Mouse (Mus musculus) gastrocnemius, postnatal 14 days (tissue): ENCODE data around the gene Aoah. TPM values are rescaled to one million over a fixed set of nuclear protein-coding genes. Genes with fewer than 3 reads are reported as not detected.

Source experiments
- DNase-seq: peaks from one replicate; pipeline ENCODE4 v3.0.0; 2021; ENCODE audit warnings: mixed read lengths
- intact Hi-C: fragments of 180-260 bp; cut with DNase I; formaldehyde crosslinking; loops from one replicate; pipeline ENCODE4 v1.15.1; 2025; ENCODE audit warnings: low total_unique reads
- total RNA-seq, 2 experiments: library from RNA; stranded (reverse); gene quantifications; 2 replicates each; pipeline ENCODE4 v1.2.3; 2021

The Aoah gene
- total RNA-seq, 2 experiments from 2014 or later = 0.38 to 0.74 TPM

DNA sequence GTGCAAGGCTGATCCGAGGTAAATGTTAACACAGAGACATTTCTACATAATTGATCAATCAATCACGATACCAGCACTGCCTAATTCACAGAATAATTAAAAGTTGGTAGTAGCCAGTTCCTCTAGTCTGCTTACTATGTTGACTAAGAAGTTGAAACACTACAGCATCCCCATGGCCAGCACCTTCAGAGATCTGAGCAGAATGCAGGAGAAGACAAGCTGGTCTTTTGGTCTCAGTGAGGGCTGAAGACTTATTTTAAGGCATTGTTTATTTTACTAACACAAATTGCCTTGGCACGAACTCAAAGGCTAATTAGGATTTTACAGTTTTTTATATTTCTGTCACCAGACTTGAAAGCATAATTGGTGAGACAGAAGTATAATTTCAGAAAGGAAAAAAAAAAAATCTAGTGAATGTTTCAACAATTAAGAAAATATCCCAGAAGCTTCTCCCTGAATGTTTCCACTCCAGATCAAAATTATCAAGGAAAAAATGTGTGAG is 107.8 kb downstream of the Aoah start:
- DNase-seq = no peak
- intact Hi-C loops = no loop called here

DNA sequence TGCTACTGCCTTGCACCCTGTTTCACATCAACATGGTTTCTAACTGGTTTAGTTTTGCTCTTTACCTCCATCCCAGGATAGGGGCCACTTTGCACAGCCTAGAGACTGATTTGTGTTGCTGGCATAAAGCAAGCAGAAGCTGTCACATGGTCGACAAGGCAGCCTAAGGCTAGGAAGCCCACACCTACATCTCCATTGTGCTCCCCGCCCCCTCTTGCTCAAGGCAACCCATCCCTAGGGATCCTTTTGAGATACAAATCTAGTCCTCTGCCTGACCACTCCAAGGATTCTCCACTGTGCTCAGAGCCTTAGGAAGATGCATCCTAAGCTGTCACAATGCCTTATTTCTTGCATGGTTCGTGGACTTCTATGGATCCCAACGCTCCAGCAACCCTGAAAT is 110.2 kb downstream of the Aoah start:
- no peak for DNase-seq
- intact Hi-C loops = no loop called here

DNA sequence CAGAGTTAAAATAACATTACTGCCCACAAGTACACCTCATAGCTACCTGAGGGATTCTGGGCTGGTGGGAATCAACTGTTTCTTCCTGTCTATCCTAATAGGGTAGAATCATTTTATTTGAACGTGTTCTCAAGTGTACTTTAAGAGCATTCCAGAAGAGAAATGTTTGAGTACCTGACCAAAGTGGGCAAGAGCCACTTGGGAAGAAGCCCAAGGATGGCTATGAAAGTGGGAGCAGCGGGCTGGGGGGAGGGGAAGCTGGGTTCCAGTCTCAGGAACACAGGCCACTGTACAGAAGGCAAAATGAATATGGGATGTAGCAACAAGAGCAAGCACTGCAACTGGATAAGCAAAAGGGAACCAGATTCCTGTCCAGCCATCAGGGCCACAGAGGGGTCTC is 111.3 kb downstream of the Aoah start:
- intact Hi-C loops = loop anchor here (5.0 kb wide), 1 partner anchor 592 kb away; the partner anchor contains the start of gene AK157302
- DNase-seq = no peak

- intact Hi-C loops = no loop called here
- no peak for DNase-seq
Observed at GRCm38 (mm10) chr13:20916698-20917511, 123.0 kb downstream of the Aoah start.

DNA sequence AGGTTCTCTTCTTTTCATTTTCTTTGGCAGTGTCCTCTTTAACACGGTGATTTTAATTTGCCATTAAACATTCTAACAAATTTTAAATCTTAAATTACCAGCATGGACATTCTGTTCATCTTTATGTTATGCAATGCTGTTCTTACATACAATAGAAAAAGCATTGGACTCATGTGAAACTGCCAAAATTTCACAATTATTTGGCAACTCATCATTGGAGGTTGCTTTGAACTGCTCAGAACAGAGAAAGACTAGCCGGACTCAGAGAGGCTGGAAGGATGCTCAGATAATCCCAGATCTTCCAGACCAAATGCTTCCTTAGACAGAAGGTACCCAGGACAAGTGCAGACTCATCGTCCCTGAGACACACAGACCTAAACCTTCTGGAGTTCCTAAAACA is 126.5 kb downstream of the Aoah start:
- DNase-seq = no peak
- intact Hi-C loops = no loop called here

- no peak for DNase-seq
- intact Hi-C loops = no loop called here
Observed at GRCm38 (mm10) chr13:20936016-20936415, 142.1 kb downstream of the Aoah start.

- intact Hi-C loops = no loop called here
- DNase-seq = peak; percentile 37
Observed at GRCm38 (mm10) chr13:20937452-20937851, 143.5 kb downstream of the Aoah start.

GRCm38 (mm10) chr13:20939099-20939498 is 145.2 kb downstream of the Aoah start:
- DNase-seq = no peak
- intact Hi-C loops = loop anchor here (2.0 kb wide), 1 partner anchor 628 kb away; no protein-coding TSS in a partner anchor

- intact Hi-C loops = no loop called here
Observed at GRCm38 (mm10) chr13:20940389-20940788, 146.5 kb downstream of the Aoah start.

DNA sequence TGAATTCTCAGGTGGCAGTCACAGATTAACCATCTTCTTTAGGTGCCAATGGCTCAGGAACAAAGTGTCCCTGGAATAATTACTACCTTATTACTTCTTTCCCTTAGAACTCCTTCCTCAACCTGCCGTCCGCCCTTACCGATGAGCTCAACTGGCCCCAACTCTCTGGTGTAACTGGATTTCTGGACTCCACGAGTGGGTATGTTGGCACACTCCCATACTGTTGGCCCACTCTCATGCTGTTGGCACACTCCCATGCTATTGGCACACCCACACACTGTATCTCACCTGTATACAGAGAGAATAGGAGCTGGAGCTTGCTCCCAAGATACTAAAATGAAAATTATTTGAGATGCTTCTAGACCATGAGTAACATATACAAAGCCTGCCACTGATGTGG is 147.8 kb downstream of the Aoah start:
- intact Hi-C loops = no loop called here

More at GRCm38 (mm10) chr13:20940389-20940788, 146.5 kb downstream of the Aoah start:
- no peak for DNase-seq

GRCm38 (mm10) chr13:20963086-20963485 is 169.2 kb downstream of the Aoah start:
- DNase-seq = no peak
- intact Hi-C loops = no loop called here

More for the DNA sequence above, 147.8 kb downstream of the Aoah start:
- no peak for DNase-seq

DNA sequence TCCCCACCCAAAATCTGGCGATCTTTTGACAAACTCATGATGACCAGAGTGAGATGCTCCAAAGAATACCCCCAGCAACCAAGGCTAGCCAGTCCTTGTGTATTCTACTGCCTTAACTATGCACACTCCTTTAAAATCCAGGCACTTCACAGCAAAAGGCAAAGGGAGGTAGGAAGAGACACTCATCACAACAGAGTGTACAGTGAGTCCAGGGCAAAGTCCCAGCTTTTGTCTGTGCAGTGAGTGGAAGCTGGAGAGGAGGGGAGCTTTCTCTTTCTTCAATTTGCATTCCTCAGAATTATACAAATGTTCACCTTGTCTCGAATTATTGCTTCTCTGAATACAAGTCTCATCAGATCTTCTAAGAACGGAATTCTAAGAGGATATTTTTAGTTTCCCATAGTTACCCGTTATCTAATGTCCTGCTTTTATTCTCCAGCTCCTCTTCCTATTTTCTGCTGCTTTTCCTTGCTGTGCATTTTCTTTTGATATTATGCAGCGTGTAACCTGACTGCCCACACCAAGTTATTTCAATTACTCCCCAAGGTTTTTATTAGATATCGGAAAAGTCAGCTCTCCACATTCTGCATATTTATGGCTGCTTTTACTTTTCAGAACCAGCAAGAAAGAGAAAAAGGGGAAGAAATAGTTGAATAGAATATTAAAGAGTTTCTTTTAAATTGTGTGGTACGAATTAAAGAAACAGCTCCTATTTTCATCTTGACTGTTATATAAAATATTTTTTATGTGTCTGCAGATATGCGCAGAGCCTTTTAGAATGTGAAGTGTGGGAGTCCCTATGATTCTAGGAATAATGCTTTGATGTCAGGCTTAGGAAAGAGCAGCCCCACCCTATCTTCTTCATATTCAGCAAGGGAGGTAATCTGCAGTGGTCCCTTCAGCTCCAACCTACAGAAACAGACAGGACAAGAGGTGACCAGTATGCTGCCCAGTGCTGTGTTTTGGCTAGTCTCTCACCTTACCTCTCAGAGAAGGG is 187.6 kb downstream of the Aoah start:
- no peak for DNase-seq
- intact Hi-C loops = no loop called here

- no peak for DNase-seq
- intact Hi-C loops = no loop called here
Observed at GRCm38 (mm10) chr13:20985510-20985909, 191.6 kb downstream of the Aoah start.

- DNase-seq = no peak
- intact Hi-C loops = no loop called here
Observed at GRCm38 (mm10) chr13:20985961-20986360, 192.0 kb downstream of the Aoah start.

DNA sequence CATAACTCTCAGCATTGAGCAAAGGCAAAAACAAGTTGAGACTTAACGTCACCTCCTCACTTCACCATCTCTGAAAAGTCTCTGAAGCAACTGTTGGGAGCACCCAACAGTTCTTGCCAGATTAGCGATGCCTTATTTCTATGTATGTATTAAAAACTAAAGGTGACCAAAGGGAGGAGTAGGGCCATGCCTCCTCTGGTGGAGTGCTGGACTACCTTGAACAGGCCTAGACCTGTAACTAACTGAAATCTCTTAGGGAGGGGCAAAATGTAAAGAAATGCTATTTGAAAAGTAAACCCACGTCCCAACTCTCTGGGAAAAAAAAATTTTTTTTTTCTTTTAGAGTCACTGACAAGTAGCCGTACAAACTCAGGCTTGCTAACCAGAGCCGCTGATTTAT is 211.3 kb downstream of the Aoah start:
- intact Hi-C loops = no loop called here
- no peak for DNase-seq

GRCm38 (mm10) chr13:21005642-21006320 is 211.9 kb downstream of the Aoah start:
- DNase-seq = no peak
- intact Hi-C loops = no loop called here

GRCm38 (mm10) chr13:21006321-21006653 is 212.4 kb downstream of the Aoah start:
- DNase-seq = no peak
- intact Hi-C loops = no loop called here

DNA sequence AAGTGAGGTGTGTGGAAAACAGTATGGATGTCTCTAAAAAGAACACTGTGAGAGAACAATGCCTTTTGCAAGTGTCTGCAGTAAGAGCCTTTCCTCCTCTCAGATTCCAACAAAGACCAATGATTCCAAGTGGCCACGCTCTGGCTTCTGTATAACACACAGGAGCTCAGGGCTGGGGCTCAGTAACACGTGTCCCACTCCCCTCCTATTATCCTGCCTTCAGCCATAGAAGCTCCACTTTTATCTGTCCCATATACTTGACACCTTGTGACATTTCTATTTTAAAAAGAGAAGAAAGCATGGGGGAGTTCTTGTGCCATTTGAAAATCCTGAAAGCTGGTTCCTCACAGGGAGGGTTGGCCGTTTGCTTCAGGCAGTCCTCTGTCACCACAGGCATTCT is 219.7 kb downstream of the Aoah start:
- intact Hi-C loops = no loop called here
- no peak for DNase-seq

DNA sequence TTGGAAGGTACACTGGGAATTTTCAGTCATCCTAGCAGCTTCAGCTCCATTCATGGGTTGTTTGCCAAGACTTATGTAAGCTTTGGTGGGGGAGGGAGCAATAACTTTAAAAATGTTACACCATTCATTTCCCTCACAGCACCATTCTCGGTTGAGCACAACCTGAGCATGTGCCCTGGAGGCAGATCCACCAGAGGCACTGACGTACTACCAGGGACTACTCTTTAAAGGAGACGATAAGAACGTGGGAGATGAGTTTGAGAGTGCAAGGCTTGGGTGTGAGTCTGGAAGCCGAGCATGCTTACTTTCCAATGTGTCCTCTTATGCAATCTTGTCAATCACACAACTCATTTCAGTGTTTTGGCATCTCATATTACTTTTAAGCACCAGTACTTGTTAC is 230.9 kb downstream of the Aoah start:
- no peak for DNase-seq
- intact Hi-C loops = no loop called here

GRCm38 (mm10) chr13:21033176-21033575 is 239.3 kb downstream of the Aoah start:
- no peak for DNase-seq
- intact Hi-C loops = no loop called here
